Mouse (Mus musculus): ENCODE data around the gene Mettl23. TPM values are rescaled to one million over a fixed set of nuclear protein-coding genes. Genes with fewer than 3 reads are reported as not detected.

Mettl23 gene
- polyA plus RNA-seq (2015; fragmentation: Nextera tagmentation; extraction: Ambion mirVana) = 80.4 and 88.5 TPM in 2 replicates

DNA sequence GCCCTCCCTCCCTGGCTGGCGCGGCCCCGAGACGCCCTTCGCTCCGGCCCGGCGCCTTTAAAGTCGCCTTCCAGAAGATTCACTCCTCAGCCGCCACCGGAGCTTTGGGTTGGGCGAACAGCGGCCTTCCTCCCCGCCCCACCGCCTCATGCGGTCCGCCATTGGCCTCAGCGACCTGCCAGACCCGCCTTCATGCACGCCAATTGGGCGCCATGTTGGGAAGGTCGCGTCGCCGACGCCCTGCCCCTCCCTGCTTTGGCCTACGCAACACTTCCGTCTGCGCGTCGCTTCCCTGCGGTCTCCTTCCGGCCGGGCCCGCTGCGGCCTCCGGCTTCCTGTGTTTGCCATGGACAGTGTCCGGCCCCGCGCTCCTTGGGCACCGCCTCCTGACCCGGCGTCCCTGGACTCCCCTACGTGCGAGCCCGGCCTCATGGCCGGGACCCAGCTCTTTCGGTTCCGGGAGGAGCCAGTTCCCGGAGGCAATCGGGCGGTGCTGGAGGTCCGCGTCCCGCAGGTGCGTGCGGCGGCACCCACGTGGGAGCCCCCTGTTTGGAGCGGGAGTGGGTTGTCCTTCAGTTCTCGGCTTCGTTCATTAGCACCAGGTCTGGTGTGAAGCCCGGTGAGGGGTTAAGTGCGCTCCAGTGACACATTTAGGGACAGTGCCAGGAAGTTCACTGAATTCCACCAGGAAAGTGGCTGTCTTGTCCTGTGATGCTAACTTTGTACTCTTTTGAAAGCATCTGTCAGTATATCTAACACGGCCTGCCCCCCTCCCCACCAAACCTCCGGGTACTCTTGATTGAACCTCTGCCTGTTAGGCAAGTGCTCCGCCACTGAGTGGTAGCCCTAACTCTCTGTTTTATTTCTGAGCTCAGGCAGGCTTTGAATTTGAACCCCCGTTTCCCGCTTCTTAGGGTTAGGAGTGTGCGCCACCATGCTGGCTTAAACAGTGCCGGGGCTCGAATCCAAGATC, at the start of gene Mettl23, which contains the start of gene Jmjd6:
Gene Mettl23, plus strand, starts transcription at position 18 of the 973 bp plus-strand sequence.
Gene Jmjd6, minus strand, starts transcription at position 189 of the 973 bp plus-strand sequence.
- peak within 1 kb of the TSS; percentile 88 for H3K9ac ChIP-seq (replicated peaks; ENCODE audit: low read depth, low read length)
- H3K4me1 ChIP-seq (replicated peaks; ENCODE audit: control insufficient read depth, insufficient read depth, low read length) = peaks cover 38% of the 10 kb centered on the region

GRCm38 (mm10) chr11:116799364-116799763, 43.7 kb upstream of the Mettl23 start:
- Histone ChIP-seq H3K27ac (ENCODE audit: low read length) (no peak overlapping the region), H3K27me3 (replicated peaks; ENCODE audit: control insufficient read depth, insufficient read depth, low read length) (no peaks in the 10 kb centered on the region), H3K9ac (replicated peaks; ENCODE audit: low read depth, low read length) (no peak overlapping the region)

More for the DNA sequence above, at the start of gene Mettl23, which contains the start of gene Jmjd6:
- Histone ChIP-seq H3K9me3 (ENCODE audit: control insufficient read depth, low read length) (no peaks in the 10 kb centered on the region), H3K4me3 (replicated peaks; ENCODE audit: low read length) (peak within 1 kb of the TSS; percentile 83), H3K27me3 (replicated peaks; ENCODE audit: control insufficient read depth, insufficient read depth, low read length) (no peaks in the 10 kb centered on the region), H3K27ac (ENCODE audit: low read length) (peak within 1 kb of the TSS; percentile 95), H3K36me3 (ENCODE audit: control insufficient read depth, insufficient read depth) (peaks cover 7% of the 10 kb centered on the region; the same call in 1 of the 2 replicates), H3K4me2 (ENCODE audit: low read length) (peak within 1 kb of the TSS; percentile 79)
- peak; percentile 97 for ATAC-seq
- under 1% methylated on average over 72 of the region's 72 CpGs for WGBS

GRCm38 (mm10) chr11:116801106-116801505, 42.0 kb upstream of the Mettl23 start:
- no peak overlapping the region for H3K4me3 ChIP-seq (replicated peaks; ENCODE audit: low read length)
- no peak for ATAC-seq
- WGBS = 68% methylated on average over 5 of the region's 5 CpGs

More at GRCm38 (mm10) chr11:116799364-116799763, 43.7 kb upstream of the Mettl23 start:
- WGBS = 50% methylated on average over 5 of the region's 5 CpGs
- ATAC-seq = no peak
- H3K4me2 ChIP-seq (ENCODE audit: low read length) = no peak overlapping the region
- no peaks in the 10 kb centered on the region for H3K36me3 ChIP-seq (ENCODE audit: control insufficient read depth, insufficient read depth)
- H3K4me1 ChIP-seq (replicated peaks; ENCODE audit: control insufficient read depth, insufficient read depth, low read length) = no peaks in the 10 kb centered on the region
- no peak overlapping the region for H3K4me3 ChIP-seq (replicated peaks; ENCODE audit: low read length)
- no peaks in the 10 kb centered on the region for H3K9me3 ChIP-seq (ENCODE audit: control insufficient read depth, low read length)

GRCm38 (mm10) chr11:116802709-116803108, 40.4 kb upstream of the Mettl23 start:
- no peaks in the 10 kb centered on the region for H3K27me3 ChIP-seq (replicated peaks; ENCODE audit: control insufficient read depth, insufficient read depth, low read length)
- peaks cover 2% of the 10 kb centered on the region; the same call in 1 of the 2 replicates for H3K4me1 ChIP-seq (replicated peaks; ENCODE audit: control insufficient read depth, insufficient read depth, low read length)
- no peaks in the 10 kb centered on the region for H3K36me3 ChIP-seq (ENCODE audit: control insufficient read depth, insufficient read depth)
- no peak overlapping the region for H3K4me3 ChIP-seq (replicated peaks; ENCODE audit: low read length)
- WGBS = 85% methylated on average over 5 of the region's 5 CpGs
- H3K27ac ChIP-seq (ENCODE audit: low read length) = no peak overlapping the region
- no peak overlapping the region for H3K9ac ChIP-seq (replicated peaks; ENCODE audit: low read depth, low read length)
- H3K9me3 ChIP-seq (ENCODE audit: control insufficient read depth, low read length) = no peaks in the 10 kb centered on the region
- H3K4me2 ChIP-seq (ENCODE audit: low read length) = no peak overlapping the region
- no peak for ATAC-seq

More at GRCm38 (mm10) chr11:116801106-116801505, 42.0 kb upstream of the Mettl23 start:
- no peak overlapping the region for H3K9ac ChIP-seq (replicated peaks; ENCODE audit: low read depth, low read length)
- no peaks in the 10 kb centered on the region for H3K9me3 ChIP-seq (ENCODE audit: control insufficient read depth, low read length)
- H3K36me3 ChIP-seq (ENCODE audit: control insufficient read depth, insufficient read depth) = no peaks in the 10 kb centered on the region
- H3K27ac ChIP-seq (ENCODE audit: low read length) = no peak overlapping the region
- no peaks in the 10 kb centered on the region for H3K27me3 ChIP-seq (replicated peaks; ENCODE audit: control insufficient read depth, insufficient read depth, low read length)
- no peaks in the 10 kb centered on the region for H3K4me1 ChIP-seq (replicated peaks; ENCODE audit: control insufficient read depth, insufficient read depth, low read length)
- no peak overlapping the region for H3K4me2 ChIP-seq (ENCODE audit: low read length)

DNA sequence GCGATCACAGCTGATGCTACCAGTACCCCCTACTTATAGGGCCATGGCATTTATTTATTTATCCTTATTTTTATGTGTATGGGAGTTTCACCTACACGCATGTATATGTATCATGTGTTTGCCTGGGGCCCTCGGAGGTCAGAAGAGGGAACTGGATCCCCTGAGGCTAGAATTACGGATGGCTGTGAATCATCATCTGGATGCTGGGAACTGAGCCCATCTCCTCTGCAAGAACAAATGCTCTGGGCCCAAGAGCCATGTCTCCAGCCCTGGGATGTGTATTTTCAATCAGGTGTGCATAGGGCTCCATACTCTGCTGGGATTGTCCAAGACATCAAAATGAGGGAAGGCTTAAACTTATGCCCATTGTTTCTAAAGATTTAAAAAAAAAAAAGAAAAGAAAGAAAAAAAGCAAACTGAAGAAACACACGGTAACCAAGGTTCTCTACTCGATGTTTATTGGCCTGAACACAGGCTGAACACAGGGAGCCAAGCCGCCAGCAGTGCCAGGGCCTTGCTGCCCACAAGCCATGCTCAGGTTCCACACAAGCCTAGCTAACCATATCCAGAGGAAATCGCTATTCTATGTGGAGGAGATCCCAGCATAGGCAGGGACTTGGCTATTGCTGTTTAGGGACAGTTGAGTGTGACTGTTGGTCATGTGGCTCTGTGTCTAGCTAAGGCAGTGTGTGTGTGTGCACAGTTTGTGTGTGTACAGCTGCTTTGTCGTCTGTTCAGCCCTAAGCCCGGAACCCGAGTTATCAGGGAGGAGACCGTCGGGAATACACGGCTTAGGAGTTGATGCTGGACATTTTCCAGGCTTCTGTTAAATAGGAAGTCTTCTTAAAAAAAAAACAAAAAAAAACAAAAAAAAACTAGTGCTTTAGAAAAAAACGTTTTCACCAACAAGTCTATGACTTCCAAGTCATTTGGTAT, 36.7 kb upstream of the Mettl23 start:
- no peaks in the 10 kb centered on the region for H3K27me3 ChIP-seq (replicated peaks; ENCODE audit: control insufficient read depth, insufficient read depth, low read length)
- no peak overlapping the region for H3K27ac ChIP-seq (ENCODE audit: low read length)
- H3K9ac ChIP-seq (replicated peaks; ENCODE audit: low read depth, low read length) = no peak overlapping the region
- WGBS = 77% methylated on average over 15 of the region's 15 CpGs
- H3K4me2 ChIP-seq (ENCODE audit: low read length) = no peak overlapping the region
- no peak for ATAC-seq
- H3K36me3 ChIP-seq (ENCODE audit: control insufficient read depth, insufficient read depth) = no peaks in the 10 kb centered on the region
- H3K4me1 ChIP-seq (replicated peaks; ENCODE audit: control insufficient read depth, insufficient read depth, low read length) = peaks cover 20% of the 10 kb centered on the region
- no peaks in the 10 kb centered on the region for H3K9me3 ChIP-seq (ENCODE audit: control insufficient read depth, low read length)
- H3K4me3 ChIP-seq (replicated peaks; ENCODE audit: low read length) = no peak overlapping the region

DNA sequence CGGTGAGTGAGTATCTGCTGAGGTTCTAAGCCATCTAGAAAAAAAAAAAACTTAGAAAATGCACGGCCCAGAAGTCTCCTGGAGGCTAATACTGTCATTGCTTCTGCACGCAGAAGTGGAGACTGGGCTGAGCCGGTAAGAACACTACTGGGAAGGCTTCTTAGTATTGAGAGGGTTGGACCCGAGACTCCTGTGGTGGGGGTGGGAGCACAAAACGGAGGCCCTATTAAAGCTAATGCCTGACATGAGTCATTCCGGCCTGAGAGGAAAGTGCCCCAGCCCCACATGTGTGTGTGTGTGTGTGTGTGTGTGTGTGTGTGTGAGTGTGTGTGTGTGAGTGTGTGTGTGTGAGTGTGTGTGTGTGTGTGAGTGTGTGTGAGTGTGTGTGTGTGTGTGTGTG, 36.0 kb upstream of the Mettl23 start:
- Histone ChIP-seq H3K27ac (ENCODE audit: low read length) (no peak overlapping the region), H3K4me1 (replicated peaks; ENCODE audit: control insufficient read depth, insufficient read depth, low read length) (peaks cover 26% of the 10 kb centered on the region), H3K27me3 (replicated peaks; ENCODE audit: control insufficient read depth, insufficient read depth, low read length) (no peaks in the 10 kb centered on the region), H3K9me3 (ENCODE audit: control insufficient read depth, low read length) (no peaks in the 10 kb centered on the region), H3K36me3 (ENCODE audit: control insufficient read depth, insufficient read depth) (no peaks in the 10 kb centered on the region), H3K4me2 (ENCODE audit: low read length) (no peak overlapping the region), H3K9ac (replicated peaks; ENCODE audit: low read depth, low read length) (no peak overlapping the region), H3K4me3 (replicated peaks; ENCODE audit: low read length) (no peak overlapping the region)
- WGBS = 44% methylated on average over 7 of the region's 7 CpGs
- ATAC-seq = no peak

- Histone ChIP-seq H3K36me3 (ENCODE audit: control insufficient read depth, insufficient read depth) (no peaks in the 10 kb centered on the region), H3K9ac (replicated peaks; ENCODE audit: low read depth, low read length) (no peak overlapping the region), H3K4me1 (replicated peaks; ENCODE audit: control insufficient read depth, insufficient read depth, low read length) (peaks cover 30% of the 10 kb centered on the region), H3K27me3 (replicated peaks; ENCODE audit: control insufficient read depth, insufficient read depth, low read length) (no peaks in the 10 kb centered on the region), H3K4me2 (ENCODE audit: low read length) (no peak overlapping the region), H3K9me3 (ENCODE audit: control insufficient read depth, low read length) (no peaks in the 10 kb centered on the region), H3K4me3 (replicated peaks; ENCODE audit: low read length) (no peak overlapping the region), H3K27ac (ENCODE audit: low read length) (no peak overlapping the region; the same call in 1 of the 2 replicates)
- WGBS = 64% methylated on average over 3 of the region's 3 CpGs
- no peak for ATAC-seq
These were observed 35.6 kb upstream of the Mettl23 start for GRCm38 (mm10) chr11:116807526-116807925.

DNA sequence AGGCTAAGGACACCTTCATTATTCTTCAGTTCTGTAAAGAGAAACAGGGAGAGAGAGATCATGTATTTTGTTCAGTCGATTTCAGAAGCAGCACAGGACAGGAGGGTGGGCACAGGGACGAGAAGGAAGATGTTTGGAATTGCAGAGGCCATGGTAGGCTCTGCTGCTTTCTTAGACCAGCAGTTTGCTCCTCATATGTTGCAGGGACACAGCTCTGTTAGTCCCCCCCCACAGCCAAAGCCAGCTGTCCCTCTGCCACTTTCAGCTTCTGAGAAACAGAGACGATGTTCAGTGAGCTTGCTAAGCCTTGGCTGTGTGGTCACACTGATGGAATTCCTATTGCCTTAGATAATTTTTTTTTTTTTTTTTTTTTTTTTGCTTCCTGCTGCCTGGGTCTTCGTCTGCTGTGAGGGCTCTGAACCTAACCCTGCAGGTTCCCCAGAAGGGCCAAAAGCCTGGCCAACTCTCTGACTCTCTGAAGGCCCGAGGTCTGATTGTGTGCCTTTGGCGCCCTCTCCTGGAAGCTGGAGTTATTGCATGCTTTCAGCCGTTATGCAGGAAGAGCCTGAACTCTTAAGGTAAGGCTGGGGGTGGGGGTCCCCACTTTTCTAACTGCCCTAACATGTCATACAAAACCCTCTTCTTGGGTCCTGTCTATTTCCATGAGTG, 35.0 kb upstream of the Mettl23 start:
- WGBS = 24% methylated on average over 7 of the region's 7 CpGs
- Histone ChIP-seq H3K4me2 (ENCODE audit: low read length) (no peak overlapping the region), H3K4me3 (replicated peaks; ENCODE audit: low read length) (no peak overlapping the region), H3K9ac (replicated peaks; ENCODE audit: low read depth, low read length) (no peak overlapping the region), H3K9me3 (ENCODE audit: control insufficient read depth, low read length) (no peaks in the 10 kb centered on the region), H3K27me3 (replicated peaks; ENCODE audit: control insufficient read depth, insufficient read depth, low read length) (no peaks in the 10 kb centered on the region), H3K4me1 (replicated peaks; ENCODE audit: control insufficient read depth, insufficient read depth, low read length) (peaks cover 35% of the 10 kb centered on the region), H3K27ac (ENCODE audit: low read length) (peak overlapping the region; percentile 60; the same call in 1 of the 2 replicates), H3K36me3 (ENCODE audit: control insufficient read depth, insufficient read depth) (no peaks in the 10 kb centered on the region)
- ATAC-seq = no peak

Measured in forebrain, embryonic 16.5 days (tissue).